Mouse (Mus musculus): Measurements from ENCODE around the gene Mmp21. TPM values are rescaled to one million over a fixed set of nuclear protein-coding genes. Genes with fewer than 3 reads are reported as not detected.

Gene Mmp21
- polyA plus RNA-seq, 1 experiment from 2014 or later, result not detected

- no peak overlapping the region for H3K4me2 ChIP-seq
- no peaks in the 10 kb centered on the region for H3K4me1 ChIP-seq (replicated peaks; ENCODE audit: control insufficient read depth, insufficient read depth, low read length)
- no peak overlapping the region for H3K27ac ChIP-seq (ENCODE audit: low read depth, low read length)
- H3K9me3 ChIP-seq (ENCODE audit: control insufficient read depth, low read length), result no peaks in the 10 kb centered on the region
- H3K4me3 ChIP-seq (ENCODE audit: low read depth, low read length), result no peak overlapping the region
- DNase-seq (ENCODE audit: low spot score) (no peak), ATAC-seq (replicated peaks; ENCODE audit: low FRiP score) (no peak)
- H3K9ac ChIP-seq (ENCODE audit: low read depth, low read length), result no peak overlapping the region
- no peaks in the 10 kb centered on the region for H3K27me3 ChIP-seq (replicated peaks; ENCODE audit: control insufficient read depth, insufficient read depth, low read length)
- 80% methylated on average over 4 of the region's 4 CpGs for WGBS
- peaks cover 2% of the 10 kb centered on the region; the same call in 1 of the 2 replicates for H3K36me3 ChIP-seq (ENCODE audit: control insufficient read depth, insufficient read depth, low read length)
Observed at GRCm38 (mm10) chr7:133679439-133679838, 422 bp downstream of the Mmp21 start.

GRCm38 (mm10) chr7:133678716-133679115 lies 1.1 kb downstream of the Mmp21 start:
- Histone ChIP-seq H3K27ac (ENCODE audit: low read depth, low read length) (no peak overlapping the region), H3K4me3 (ENCODE audit: low read depth, low read length) (no peak overlapping the region), H3K27me3 (replicated peaks; ENCODE audit: control insufficient read depth, insufficient read depth, low read length) (no peaks in the 10 kb centered on the region), H3K9me3 (ENCODE audit: control insufficient read depth, low read length) (no peaks in the 10 kb centered on the region), H3K9ac (ENCODE audit: low read depth, low read length) (no peak overlapping the region), H3K4me2 (no peak overlapping the region), H3K4me1 (replicated peaks; ENCODE audit: control insufficient read depth, insufficient read depth, low read length) (no peaks in the 10 kb centered on the region), H3K36me3 (ENCODE audit: control insufficient read depth, insufficient read depth, low read length) (no peaks in the 10 kb centered on the region)
- 97% methylated on average over 8 of the region's 8 CpGs for WGBS
- ATAC-seq (replicated peaks; ENCODE audit: low FRiP score) (no peak), DNase-seq (ENCODE audit: low spot score) (no peak)

- 0 out of 2 replicates have a peak, but pooled peaks have one; percentile 23 for ATAC-seq (replicated peaks; ENCODE audit: low FRiP score)
- no peak for DNase-seq (ENCODE audit: low spot score)
Observed at GRCm38 (mm10) chr7:133676002-133676401, 3.9 kb downstream of the Mmp21 start.

GRCm38 (mm10) chr7:133670846-133671245 lies 9.0 kb downstream of the Mmp21 start:
- Histone ChIP-seq H3K9me3 (ENCODE audit: control insufficient read depth, low read length) (no peaks in the 10 kb centered on the region), H3K36me3 (ENCODE audit: control insufficient read depth, insufficient read depth, low read length) (peaks cover 28% of the 10 kb centered on the region; the same call in 1 of the 2 replicates), H3K4me2 (no peak overlapping the region), H3K27me3 (replicated peaks; ENCODE audit: control insufficient read depth, insufficient read depth, low read length) (no peaks in the 10 kb centered on the region), H3K27ac (ENCODE audit: low read depth, low read length) (no peak overlapping the region), H3K4me1 (replicated peaks; ENCODE audit: control insufficient read depth, insufficient read depth, low read length) (no peaks in the 10 kb centered on the region), H3K4me3 (ENCODE audit: low read depth, low read length) (no peak overlapping the region), H3K9ac (ENCODE audit: low read depth, low read length) (no peak overlapping the region)
- WGBS, result 68% methylated on average over 3 of the region's 3 CpGs
- DNase-seq (ENCODE audit: low spot score), result no peak
- ATAC-seq (replicated peaks; ENCODE audit: low FRiP score), result 0 out of 2 replicates have a peak, but pooled peaks have one; percentile 26

More at GRCm38 (mm10) chr7:133676002-133676401, 3.9 kb downstream of the Mmp21 start:
- H3K27me3 ChIP-seq (replicated peaks; ENCODE audit: control insufficient read depth, insufficient read depth, low read length), result no peaks in the 10 kb centered on the region
- 67% methylated on average over 9 of the region's 9 CpGs for WGBS
- no peaks in the 10 kb centered on the region for H3K4me1 ChIP-seq (replicated peaks; ENCODE audit: control insufficient read depth, insufficient read depth, low read length)
- peaks cover 13% of the 10 kb centered on the region; the same call in 1 of the 2 replicates for H3K36me3 ChIP-seq (ENCODE audit: control insufficient read depth, insufficient read depth, low read length)
- H3K4me2 ChIP-seq, result no peak overlapping the region
- H3K9ac ChIP-seq (ENCODE audit: low read depth, low read length), result no peak overlapping the region
- H3K27ac ChIP-seq (ENCODE audit: low read depth, low read length), result no peak overlapping the region
- no peak overlapping the region for H3K4me3 ChIP-seq (ENCODE audit: low read depth, low read length)
- H3K9me3 ChIP-seq (ENCODE audit: control insufficient read depth, low read length), result no peaks in the 10 kb centered on the region

- no peak for ATAC-seq (replicated peaks; ENCODE audit: low FRiP score)
- 90% methylated on average over 9 of the region's 9 CpGs for WGBS
Observed at GRCm38 (mm10) chr7:133669946-133670345, 9.9 kb downstream of the Mmp21 start.

GRCm38 (mm10) chr7:133669071-133669470 lies 10.8 kb downstream of the Mmp21 start:
- Histone ChIP-seq H3K9me3 (ENCODE audit: control insufficient read depth, low read length) (no peaks in the 10 kb centered on the region), H3K36me3 (ENCODE audit: control insufficient read depth, insufficient read depth, low read length) (peaks cover 31% of the 10 kb centered on the region; the same call in 1 of the 2 replicates), H3K4me3 (ENCODE audit: low read depth, low read length) (no peak overlapping the region), H3K27me3 (replicated peaks; ENCODE audit: control insufficient read depth, insufficient read depth, low read length) (no peaks in the 10 kb centered on the region), H3K4me1 (replicated peaks; ENCODE audit: control insufficient read depth, insufficient read depth, low read length) (no peaks in the 10 kb centered on the region), H3K9ac (ENCODE audit: low read depth, low read length) (no peak overlapping the region), H3K27ac (ENCODE audit: low read depth, low read length) (no peak overlapping the region), H3K4me2 (no peak overlapping the region)
- ATAC-seq (replicated peaks; ENCODE audit: low FRiP score) (no peak), DNase-seq (ENCODE audit: low spot score) (no peak)
- whole genome bisulfite sequencing, result 90% methylated on average over 1 of the region's 1 CpGs

More at GRCm38 (mm10) chr7:133669946-133670345, 9.9 kb downstream of the Mmp21 start:
- Histone ChIP-seq H3K27me3 (replicated peaks; ENCODE audit: control insufficient read depth, insufficient read depth, low read length) (no peaks in the 10 kb centered on the region), H3K4me2 (no peak overlapping the region), H3K4me1 (replicated peaks; ENCODE audit: control insufficient read depth, insufficient read depth, low read length) (no peaks in the 10 kb centered on the region), H3K9ac (ENCODE audit: low read depth, low read length) (no peak overlapping the region), H3K36me3 (ENCODE audit: control insufficient read depth, insufficient read depth, low read length) (peaks cover 28% of the 10 kb centered on the region; the same call in 1 of the 2 replicates), H3K9me3 (ENCODE audit: control insufficient read depth, low read length) (no peaks in the 10 kb centered on the region), H3K27ac (ENCODE audit: low read depth, low read length) (no peak overlapping the region), H3K4me3 (ENCODE audit: low read depth, low read length) (no peak overlapping the region)
- no peak for DNase-seq (ENCODE audit: low spot score)

- no peak overlapping the region for H3K9ac ChIP-seq (ENCODE audit: low read depth, low read length)
- no peaks in the 10 kb centered on the region for H3K9me3 ChIP-seq (ENCODE audit: control insufficient read depth, low read length)
- WGBS, result 93% methylated on average over 1 of the region's 1 CpGs
- ATAC-seq (replicated peaks; ENCODE audit: low FRiP score), result no peak
- H3K27me3 ChIP-seq (replicated peaks; ENCODE audit: control insufficient read depth, insufficient read depth, low read length), result no peaks in the 10 kb centered on the region
- H3K4me2 ChIP-seq, result no peak overlapping the region
- no peak overlapping the region for H3K4me3 ChIP-seq (ENCODE audit: low read depth, low read length)
- peaks cover 44% of the 10 kb centered on the region for H3K36me3 ChIP-seq (ENCODE audit: control insufficient read depth, insufficient read depth, low read length)
- H3K4me1 ChIP-seq (replicated peaks; ENCODE audit: control insufficient read depth, insufficient read depth, low read length), result no peaks in the 10 kb centered on the region
- no peak for DNase-seq (ENCODE audit: low spot score)
- H3K27ac ChIP-seq (ENCODE audit: low read depth, low read length), result no peak overlapping the region
Observed at GRCm38 (mm10) chr7:133662467-133662866, 17.4 kb downstream of the Mmp21 start.

- H3K9me3 ChIP-seq (ENCODE audit: control insufficient read depth, low read length), result no peaks in the 10 kb centered on the region
- WGBS, result 92% methylated on average over 6 of the region's 6 CpGs
- no peak for ATAC-seq (replicated peaks; ENCODE audit: low FRiP score)
Observed at GRCm38 (mm10) chr7:133645716-133646115, 34.1 kb downstream of the Mmp21 start.

GRCm38 (mm10) chr7:133638821-133639220 lies 41.0 kb downstream of the Mmp21 start:
- DNase-seq (ENCODE audit: low spot score) (no peak), ATAC-seq (replicated peaks; ENCODE audit: low FRiP score) (no peak)
- Histone ChIP-seq H3K9ac (ENCODE audit: low read depth, low read length) (peak overlapping the region; percentile 92; the same call in 1 of the 2 replicates), H3K27me3 (replicated peaks; ENCODE audit: control insufficient read depth, insufficient read depth, low read length) (no peaks in the 10 kb centered on the region), H3K4me2 (peak overlapping the region; percentile 93), H3K27ac (ENCODE audit: low read depth, low read length) (no peak overlapping the region), H3K4me3 (ENCODE audit: low read depth, low read length) (peak overlapping the region; percentile 98), H3K9me3 (ENCODE audit: control insufficient read depth, low read length) (no peaks in the 10 kb centered on the region), H3K36me3 (ENCODE audit: control insufficient read depth, insufficient read depth, low read length) (peaks cover 24% of the 10 kb centered on the region), H3K4me1 (replicated peaks; ENCODE audit: control insufficient read depth, insufficient read depth, low read length) (no peaks in the 10 kb centered on the region; the same call in 1 of the 2 replicates)
- 87% methylated on average over 13 of the region's 13 CpGs for WGBS

More at GRCm38 (mm10) chr7:133645716-133646115, 34.1 kb downstream of the Mmp21 start:
- DNase-seq (ENCODE audit: low spot score), result no peak
- Histone ChIP-seq H3K4me2 (no peak overlapping the region), H3K9ac (ENCODE audit: low read depth, low read length) (no peak overlapping the region), H3K4me3 (ENCODE audit: low read depth, low read length) (no peak overlapping the region), H3K27ac (ENCODE audit: low read depth, low read length) (no peak overlapping the region), H3K36me3 (ENCODE audit: control insufficient read depth, insufficient read depth, low read length) (peaks cover 49% of the 10 kb centered on the region), H3K4me1 (replicated peaks; ENCODE audit: control insufficient read depth, insufficient read depth, low read length) (no peaks in the 10 kb centered on the region), H3K27me3 (replicated peaks; ENCODE audit: control insufficient read depth, insufficient read depth, low read length) (no peaks in the 10 kb centered on the region)

All from liver, embryonic 11.5 days (tissue).